Mouse (Mus musculus) layer of hippocampus, adult 18-20 months (tissue): ENCODE results near the gene Edem2. TPM values are rescaled to one million over a fixed set of nuclear protein-coding genes. Genes with fewer than 3 reads are reported as not detected.

Source experiments
- total RNA-seq, 2 experiments: library from RNA; stranded (reverse); gene quantifications; 2 replicates each; pipeline ENCODE4 v1.2.3; 2021

Gene Edem2
- total RNA-seq, 2 experiments from 2014 or later: 23.3 to 24.4 TPM

Other genes starting within 250 kb of the Edem2 start
- 10 to 100 TPM; 57.2 to 60.6 TPM for gene Acss2, start 211.5 kb downstream of the Edem2 start, total RNA-seq
- 100 to 1,000 TPM; 112 to 120 TPM for gene Ggt7, start 211.2 kb downstream of the Edem2 start, total RNA-seq
- 10 to 100 TPM; 23.4 to 24.7 TPM for gene Gss, start 136.7 kb downstream of the Edem2 start, total RNA-seq
- gene Myh7b, start 118.3 kb downstream of the Edem2 start, total RNA-seq: 1 to 10 TPM; 3.0 to 4.9 TPM
- 100 to 1,000 TPM; 163 to 168 TPM for gene Trpc4ap, start 37.1 kb downstream of the Edem2 start, total RNA-seq
- gene Gm17581, start 6.4 kb upstream of the Edem2 start, total RNA-seq: not detected
- under 1 TPM; 0.89 to 0.92 TPM for gene Procr, start 21.6 kb upstream of the Edem2 start, total RNA-seq
- 10 to 100 TPM; 39.2 to 39.9 TPM for gene Mmp24, start 45.9 kb upstream of the Edem2 start, total RNA-seq
- gene BC029722, start 90.0 kb upstream of the Edem2 start, total RNA-seq: 10 to 100 TPM; 57.3 to 64.4 TPM
- 10 to 100 TPM; 66.9 to 70.9 TPM for gene Eif6, start 97.5 kb upstream of the Edem2 start, total RNA-seq
- gene Fam83c, start 105.4 kb upstream of the Edem2 start, total RNA-seq: not detected
- 10 to 100 TPM; 83.7 to 84.9 TPM for gene Uqcc1, start 200.8 kb upstream of the Edem2 start, total RNA-seq
- not detected for gene Gm15557, start 211.3 kb upstream of the Edem2 start, total RNA-seq
- gene Gdf5, start 215.9 kb upstream of the Edem2 start, total RNA-seq: under 1 TPM; 0.12 to 0.13 TPM
- 10 to 100 TPM; 18.8 to 21.7 TPM for gene Cep250, start 227.0 kb upstream of the Edem2 start, total RNA-seq